Mouse (Mus musculus): ENCODE results near the gene Gm49711. TPM values are rescaled to one million over a fixed set of nuclear protein-coding genes. Genes with fewer than 3 reads are reported as not detected.
"Not testable (repeated sequence)": the region's sequence is repeated elsewhere in the genome, so short reads cannot be mapped to it uniquely, and the experiment has no call there.

Gm49711 gene
- polyA plus RNA-seq, 2 experiments from 2014 or later: not detected

- ATAC-seq: no peak
Measured at GRCm38 (mm10) chr16:92190603-92191002, 132.5 kb downstream of the Gm49711 start.

GRCm38 (mm10) chr16:92195094-92195493 is 137.0 kb downstream of the Gm49711 start:
- ATAC-seq: no peak

- no peak for ATAC-seq
Measured at GRCm38 (mm10) chr16:92196741-92197331, 138.7 kb downstream of the Gm49711 start.

- ATAC-seq: no peak
Measured at GRCm38 (mm10) chr16:92200615-92201014, 142.5 kb downstream of the Gm49711 start.

GRCm38 (mm10) chr16:92203599-92203998 is 145.5 kb downstream of the Gm49711 start:
- no peak for ATAC-seq

- no peak for ATAC-seq
Measured at GRCm38 (mm10) chr16:92209291-92209781, 151.2 kb downstream of the Gm49711 start.

GRCm38 (mm10) chr16:92210316-92210715 is 152.2 kb downstream of the Gm49711 start:
- not testable (repeated sequence) for ATAC-seq

GRCm38 (mm10) chr16:92213911-92214310 is 155.8 kb downstream of the Gm49711 start:
- ATAC-seq: not testable (repeated sequence)

GRCm38 (mm10) chr16:92215599-92216390 is 157.7 kb downstream of the Gm49711 start:
- ATAC-seq: no peak

GRCm38 (mm10) chr16:92220754-92221153 is 162.6 kb downstream of the Gm49711 start:
- ATAC-seq: no peak

- no peak for ATAC-seq
Measured at GRCm38 (mm10) chr16:92228332-92228919, 170.3 kb downstream of the Gm49711 start.

GRCm38 (mm10) chr16:92230476-92230931 is 172.4 kb downstream of the Gm49711 start:
- no peak for ATAC-seq

GRCm38 (mm10) chr16:92234530-92234929 is 176.4 kb downstream of the Gm49711 start:
- ATAC-seq: no peak

GRCm38 (mm10) chr16:92235222-92235621 is 177.1 kb downstream of the Gm49711 start:
- ATAC-seq: no peak

Other genes with a start within 250 kb of the Gm49711 start
- 10 to 100 TPM; 57.9 to 81.9 TPM for gene Mrps6, start within 50 bp of the Gm49711 start, polyA plus RNA-seq (2017; shearing (Covaris generic))
- gene Slc5a3, start within 50 bp of the Gm49711 start, polyA plus RNA-seq (2017; shearing (Covaris generic)): 1 to 10 TPM; 4.4 to 6.9 TPM
- not detected for gene Kcne2, start 234.1 kb downstream of the Gm49711 start, polyA plus RNA-seq (2017; shearing (Covaris generic))
- gene Smim11, start 243.0 kb downstream of the Gm49711 start, polyA plus RNA-seq (2017; shearing (Covaris generic)): 100 to 1,000 TPM; 121 to 124 TPM

Data from activated CD4-positive, CD25-positive, alpha-beta regulatory T cell, adult 4 months (primary cell).